Mouse (Mus musculus) adrenal gland, postnatal 36 days (tissue): ENCODE measurements around the gene Sox5. TPM values are rescaled to one million over a fixed set of nuclear protein-coding genes. Genes with fewer than 3 reads are reported as not detected.

ENCODE experiments used
- DNase-seq, 2 experiments: peaks; one replicate each; pipeline ENCODE4 v3.0.0; 2021; ENCODE audit warnings: mixed read lengths in 1 of 2
- total RNA-seq, 2 experiments: library from RNA; stranded (reverse); gene quantifications; 2 replicates each; pipeline ENCODE4 v1.2.3; 2021

Gene Sox5
- total RNA-seq, 2 experiments from 2014 or later = 9.5 to 29.2 TPM

DNA sequence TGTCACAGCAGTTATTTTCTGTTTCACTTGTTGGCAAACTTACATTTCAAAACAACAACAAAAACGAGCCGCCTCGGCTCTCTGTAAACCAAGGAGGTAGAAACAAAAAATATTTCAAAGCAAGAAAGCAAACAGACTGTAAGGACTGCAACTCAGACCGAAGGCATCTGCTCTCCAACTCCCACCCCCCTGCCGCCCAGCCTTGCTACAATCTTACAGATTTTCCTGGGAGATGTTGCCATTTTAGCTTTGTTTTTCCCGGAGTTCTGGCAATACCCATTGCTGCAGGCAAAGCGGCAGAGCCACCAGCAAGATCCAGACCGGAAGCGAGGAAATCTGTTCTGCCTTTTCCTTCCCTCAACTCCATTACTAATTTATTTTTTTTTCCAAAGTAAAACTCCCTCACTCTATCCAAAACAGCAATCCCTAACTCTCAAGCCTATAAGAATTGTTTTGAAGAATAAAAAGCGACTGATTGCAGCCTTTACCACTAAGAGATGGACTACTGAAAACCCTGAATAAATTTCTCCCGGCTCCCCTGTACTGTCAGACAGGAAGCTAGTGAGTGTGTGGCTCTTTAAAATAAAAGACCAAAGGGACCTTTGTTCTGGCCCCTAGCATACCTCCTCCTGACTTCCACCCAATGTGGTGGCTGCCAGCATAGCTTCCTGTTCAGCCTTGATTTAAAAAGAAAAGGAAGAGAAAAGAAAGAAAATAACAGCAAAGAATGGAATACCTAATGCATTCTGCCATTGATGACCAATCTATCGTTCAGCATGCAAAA, 600.5 kb downstream of the Sox5 start:
- peak in 1 of 2 experiments; percentile 7 for DNase-seq

DNA sequence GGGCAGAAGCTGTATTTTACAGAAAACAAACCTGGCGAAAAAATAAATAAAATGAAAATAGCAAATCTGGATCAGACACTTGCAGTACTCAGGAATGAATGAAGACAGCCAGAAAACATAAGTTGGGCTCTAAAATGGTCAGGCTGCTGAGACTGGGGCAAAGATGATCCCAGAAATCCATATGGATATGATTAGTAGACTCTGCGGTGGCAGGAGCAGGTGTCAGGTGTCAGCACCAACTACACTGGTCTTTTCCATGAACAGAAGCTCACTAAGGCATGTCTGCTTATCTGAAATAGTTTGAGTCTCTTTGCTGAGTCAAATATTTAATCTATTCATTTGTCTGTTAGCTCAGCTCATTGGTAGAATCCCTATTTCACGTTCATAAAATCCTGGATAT, 602.7 kb downstream of the Sox5 start:
- DNase-seq = no peak

DNA sequence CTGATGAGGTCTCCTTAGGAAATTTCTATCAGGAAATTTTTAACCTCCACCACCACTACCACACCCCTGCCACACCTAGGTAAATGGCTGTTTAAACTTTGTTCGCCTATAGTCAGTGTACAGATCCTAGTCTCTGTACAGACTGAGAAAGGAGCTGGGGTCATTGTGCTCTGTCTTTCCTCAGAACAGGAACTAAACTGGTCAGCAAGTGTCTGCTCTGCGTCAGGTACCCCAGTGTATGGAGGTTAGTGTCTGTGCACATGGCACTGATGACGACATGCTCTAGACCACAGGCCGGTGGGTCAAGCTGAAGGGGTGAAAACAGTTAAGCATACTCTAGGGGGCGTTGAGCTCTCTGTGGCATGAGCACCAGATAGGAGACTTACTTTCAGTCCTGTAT, 605.1 kb downstream of the Sox5 start:
- no peak for DNase-seq

DNA sequence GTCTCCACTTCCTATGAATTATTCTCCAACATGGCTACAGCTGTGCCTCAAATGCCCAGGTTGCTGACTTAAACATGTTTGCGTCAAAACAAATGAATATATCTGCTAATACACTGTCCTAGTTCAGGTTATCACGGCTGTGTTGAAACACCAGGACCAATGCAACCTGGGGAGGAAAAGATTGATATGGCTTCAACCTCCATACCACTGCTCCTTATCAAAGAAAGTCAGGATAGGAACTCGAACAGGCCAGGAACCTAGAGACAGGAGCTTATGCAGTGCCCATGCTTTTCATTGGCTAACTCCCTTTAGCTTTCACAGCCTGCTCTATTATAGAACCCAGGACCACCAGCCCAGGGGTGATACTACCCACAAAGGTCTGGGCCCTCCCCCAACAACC, 606.2 kb downstream of the Sox5 start:
- DNase-seq = no peak

DNA sequence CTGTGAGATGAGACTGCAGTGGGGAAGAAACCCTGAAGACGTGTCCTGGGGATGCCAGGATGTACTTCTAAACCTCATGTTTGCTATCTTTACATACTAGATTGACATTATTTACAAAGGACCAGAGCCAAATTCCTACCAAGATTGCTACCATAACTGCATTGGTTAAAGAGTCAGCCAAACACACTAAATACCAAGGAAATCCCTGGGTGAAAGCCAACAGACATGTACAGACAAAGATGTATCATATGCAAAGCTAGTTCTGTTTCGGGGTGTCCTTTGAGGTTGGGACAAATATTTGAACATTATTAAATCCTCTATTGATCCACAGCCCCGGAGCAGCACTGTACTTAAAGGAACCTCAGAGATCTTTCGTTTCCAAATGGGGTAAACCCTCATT, 611.2 kb downstream of the Sox5 start:
- no peak for DNase-seq

DNA sequence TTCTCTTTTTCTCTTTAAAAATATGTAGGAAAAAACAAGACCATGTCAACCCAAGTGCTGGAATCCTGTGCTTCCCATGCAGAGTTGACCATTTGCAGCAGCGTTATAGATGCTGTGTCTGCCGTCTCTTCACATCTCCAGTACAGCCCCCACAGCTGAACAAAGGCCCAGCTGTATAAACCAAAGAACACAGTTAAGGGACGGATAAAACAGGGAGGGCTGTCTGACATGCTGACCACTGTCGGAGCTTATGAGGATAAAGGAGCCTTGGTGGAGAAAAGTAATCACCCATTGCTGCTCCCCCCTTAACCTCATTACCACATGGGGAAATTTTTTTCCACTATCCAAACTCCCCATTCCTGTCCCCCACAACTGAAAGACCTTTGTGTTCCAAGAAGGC, 612.0 kb downstream of the Sox5 start:
- DNase-seq = no peak

DNA sequence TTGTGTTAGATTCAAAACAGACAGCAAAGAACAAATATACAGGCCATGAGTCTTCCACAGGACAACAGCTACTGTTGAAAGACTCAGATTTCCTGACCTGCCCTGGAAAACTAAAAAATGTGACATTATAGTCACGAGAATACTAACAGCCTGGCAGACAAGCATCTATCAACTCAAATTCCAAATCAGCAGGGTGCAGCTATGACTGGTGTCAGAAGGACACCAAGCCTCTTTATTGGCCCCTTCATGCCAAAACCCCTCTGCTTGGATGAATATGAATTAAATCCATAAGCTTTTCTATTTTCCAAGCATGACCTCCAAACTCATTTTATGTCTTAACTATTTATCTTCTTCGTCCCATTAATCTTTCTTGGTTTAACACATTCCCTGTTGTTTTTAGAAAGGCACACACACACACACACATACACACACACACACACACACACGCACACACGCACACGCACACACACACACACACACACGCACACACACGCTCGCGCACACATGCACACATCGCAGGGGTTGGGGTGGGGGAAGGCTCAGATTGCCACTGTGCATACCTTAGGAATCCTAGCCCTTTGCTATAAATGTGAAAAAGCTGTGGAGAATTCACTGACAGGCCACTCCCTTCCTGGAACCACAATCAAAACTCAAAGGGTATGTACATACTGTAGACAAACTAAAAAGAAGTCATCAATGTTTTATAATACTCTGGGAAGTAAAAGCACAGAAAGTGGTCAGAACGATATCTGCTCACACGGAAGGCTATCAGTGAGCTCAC, 612.9 kb downstream of the Sox5 start:
- no peak for DNase-seq

DNA sequence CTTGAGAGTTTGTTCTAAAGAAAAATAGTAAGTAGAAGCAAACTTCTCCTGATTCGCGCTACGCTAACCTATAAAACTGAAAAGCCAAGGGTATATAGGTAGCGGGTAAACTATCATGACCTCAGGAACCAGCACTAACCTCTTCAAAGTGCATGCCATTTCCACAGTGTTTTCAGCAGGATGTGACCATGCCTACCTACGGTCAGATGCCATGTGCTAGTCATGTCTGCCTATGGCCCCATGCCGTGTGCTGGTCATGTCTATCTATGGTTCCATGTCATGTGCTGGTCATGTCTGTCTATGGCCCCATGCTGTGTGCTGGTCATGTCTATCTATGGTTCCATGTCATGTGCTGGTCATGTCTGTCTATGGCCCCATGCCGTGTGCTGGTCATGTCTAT, 614.7 kb downstream of the Sox5 start:
- DNase-seq = no peak

DNA sequence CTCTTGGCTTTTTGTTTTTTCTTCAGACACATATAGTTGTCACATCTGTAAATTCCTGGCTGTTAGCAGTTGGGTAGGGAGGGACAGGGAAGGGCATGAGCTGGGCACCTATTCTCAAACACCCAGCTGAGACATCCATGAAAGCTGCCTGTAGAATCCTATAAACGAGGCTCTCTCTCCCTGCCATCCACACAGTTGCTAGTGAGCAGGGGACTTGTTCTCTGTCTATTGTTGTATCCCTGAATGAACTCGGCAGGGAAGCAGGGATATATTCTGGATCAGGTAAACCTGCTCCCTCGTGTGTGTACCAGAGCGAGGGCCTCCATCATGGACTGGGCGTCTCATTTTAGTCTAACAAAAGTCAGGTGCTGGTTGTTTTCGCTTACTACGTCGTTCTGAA, 615.1 kb downstream of the Sox5 start:
- no peak for DNase-seq

DNA sequence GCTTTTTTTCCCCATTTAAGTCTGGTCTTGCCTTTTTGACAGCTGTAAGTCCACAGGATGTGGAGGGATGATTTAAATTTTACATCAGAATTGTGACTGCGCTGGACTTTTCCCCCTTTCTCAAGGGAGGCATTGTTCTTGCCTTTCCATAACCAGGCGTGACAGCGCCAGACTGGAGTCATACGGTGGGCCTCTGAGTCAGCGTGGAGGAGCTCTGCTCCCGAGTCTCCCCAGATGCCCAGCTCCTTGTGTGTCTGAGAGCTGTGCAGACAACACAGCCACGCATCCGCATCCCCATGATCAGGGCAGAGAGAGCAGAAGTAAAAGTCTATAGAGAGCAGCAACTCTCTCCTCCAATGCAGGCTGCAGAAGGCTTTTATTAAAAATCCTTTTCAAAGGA, 615.7 kb downstream of the Sox5 start:
- DNase-seq = peak; percentile 1 to 7

DNA sequence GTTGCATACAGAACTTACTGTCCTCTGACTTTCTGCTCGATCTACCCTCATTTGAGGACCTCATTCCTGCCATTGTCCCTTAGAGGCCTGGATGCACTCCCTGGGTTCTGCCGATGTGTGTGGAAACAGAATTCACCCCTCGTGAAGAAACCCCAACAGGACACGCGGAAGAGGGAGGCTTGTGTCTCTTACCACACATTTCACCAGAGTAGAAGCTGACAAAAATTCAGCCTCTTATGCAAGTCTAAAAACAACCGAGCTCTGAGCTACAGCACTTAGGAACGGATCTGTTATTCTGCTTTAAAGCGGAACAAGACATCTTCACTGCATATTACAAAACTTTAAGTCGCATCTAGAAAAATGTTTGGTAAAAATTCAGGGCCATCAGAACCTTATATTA, 618.3 kb downstream of the Sox5 start:
- no peak for DNase-seq

DNA sequence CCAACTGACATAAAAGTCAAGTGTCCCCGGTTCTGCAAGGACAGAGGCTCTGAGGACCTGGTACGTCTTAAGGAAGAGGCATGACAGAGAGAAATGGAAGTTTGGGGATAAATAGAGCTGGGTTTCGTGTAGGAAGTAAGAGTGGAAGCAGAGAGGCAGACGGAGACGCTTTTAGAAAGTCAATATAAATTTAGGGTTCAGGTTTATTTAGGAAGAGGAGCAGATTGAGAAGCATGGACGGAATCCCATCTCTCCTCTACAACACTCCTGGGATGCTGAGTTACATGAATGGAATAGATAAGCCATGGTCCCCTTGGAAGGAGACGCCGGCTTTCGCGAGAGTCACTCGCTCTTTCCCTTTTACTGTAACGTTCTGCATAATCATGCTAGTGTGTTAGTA, 623.1 kb downstream of the Sox5 start:
- DNase-seq = no peak

DNA sequence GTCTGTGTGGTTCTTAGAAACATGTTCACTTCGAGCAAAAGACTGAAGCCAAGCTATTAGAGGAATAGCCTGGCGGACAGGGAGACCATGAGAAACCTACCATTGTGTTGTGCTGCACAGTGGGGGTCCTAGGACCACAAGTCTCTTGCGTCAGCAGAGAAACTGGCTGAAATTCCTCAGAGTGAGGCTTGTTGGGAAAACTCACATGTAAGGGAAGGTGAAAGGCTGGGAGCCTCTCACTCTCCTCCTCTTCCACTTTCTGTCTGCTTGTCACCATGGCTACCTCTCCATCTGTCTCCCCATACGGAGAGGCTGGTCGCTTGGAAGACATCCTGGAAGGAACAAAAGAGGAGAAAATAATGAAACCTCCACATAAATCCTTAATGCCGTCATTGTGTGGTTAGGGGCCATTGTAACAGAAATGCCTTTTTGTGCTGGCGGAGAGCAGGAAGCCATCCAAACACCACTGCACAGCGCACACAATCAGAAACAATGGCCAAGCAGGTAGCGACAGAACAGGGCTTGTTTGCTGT, 626.8 kb downstream of the Sox5 start:
- no peak for DNase-seq

DNA sequence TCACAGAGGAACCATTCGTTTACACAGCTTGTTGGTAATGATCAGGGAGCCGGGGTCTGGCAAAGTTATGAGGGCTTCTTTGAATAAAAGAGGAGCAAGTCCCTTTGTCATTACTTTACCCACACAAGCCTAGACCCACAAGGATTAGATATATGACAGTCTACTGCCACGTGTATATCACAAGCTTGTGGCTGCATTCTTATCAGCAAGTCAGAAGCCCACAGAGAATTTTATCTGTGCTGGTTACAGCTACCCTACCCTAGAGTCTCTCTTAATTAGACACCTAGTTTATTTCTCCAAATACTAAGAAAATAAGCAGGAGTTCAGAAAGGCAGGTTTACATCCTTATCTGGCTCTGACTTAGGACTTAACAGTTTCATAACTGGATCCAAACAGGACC, 629.8 kb downstream of the Sox5 start:
- no peak for DNase-seq

DNA sequence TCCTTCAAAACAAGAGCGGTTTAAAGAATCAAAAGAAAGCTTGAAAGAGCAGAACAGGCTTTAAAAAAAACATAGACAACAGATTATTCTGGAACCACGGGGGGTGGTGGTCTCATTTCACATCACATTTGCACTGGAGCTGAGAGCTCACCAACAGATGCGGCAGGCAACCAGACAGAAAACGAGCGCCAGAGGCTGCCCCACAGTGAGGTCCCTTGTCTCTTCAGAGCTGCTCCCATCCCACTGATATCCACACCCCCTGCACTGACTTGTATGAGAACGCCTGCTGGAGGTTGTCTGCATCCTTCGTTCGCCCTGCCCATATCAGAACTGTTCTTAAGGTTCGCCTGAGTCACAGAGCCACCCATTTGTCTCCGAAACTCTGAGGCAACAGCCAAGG, 630.7 kb downstream of the Sox5 start:
- DNase-seq = peak; percentile 19 to 25

DNA sequence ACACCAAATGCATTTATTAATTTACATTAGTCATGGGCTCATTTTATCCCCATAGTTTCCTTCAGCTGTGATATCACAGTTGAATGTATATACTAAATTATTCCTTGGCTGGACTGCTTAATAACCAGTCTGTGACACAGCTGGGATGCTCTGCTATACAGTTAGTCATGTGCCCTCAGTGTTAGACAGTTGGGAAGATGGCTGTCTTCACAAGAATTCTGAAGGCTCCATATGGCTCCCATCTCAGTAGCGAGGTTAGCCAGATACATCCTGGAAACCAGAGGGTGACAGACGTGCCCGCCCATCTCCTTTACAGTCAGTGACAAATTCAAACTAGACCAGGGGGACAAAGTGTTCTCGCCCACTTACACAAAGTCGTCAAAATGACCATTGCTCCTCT, 644.4 kb downstream of the Sox5 start:
- no peak for DNase-seq

DNA sequence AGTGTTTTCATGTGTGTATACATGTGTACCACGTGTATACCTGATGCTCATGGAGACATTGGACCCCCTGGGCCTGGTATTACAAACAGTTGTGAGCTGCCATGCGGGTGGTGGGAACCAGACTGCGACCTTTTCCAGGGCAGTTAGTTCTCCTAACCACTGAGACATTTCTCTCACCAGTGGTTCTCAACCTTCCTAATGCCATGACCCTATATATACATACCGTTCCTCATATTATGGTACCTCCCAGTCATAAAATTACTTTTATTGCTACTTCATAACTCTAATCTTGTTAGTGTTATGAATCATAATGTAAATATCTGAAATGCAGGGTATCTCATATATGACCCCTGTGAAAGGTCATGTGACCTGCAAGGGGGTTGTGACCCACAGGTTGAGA, 644.9 kb downstream of the Sox5 start:
- no peak for DNase-seq

DNA sequence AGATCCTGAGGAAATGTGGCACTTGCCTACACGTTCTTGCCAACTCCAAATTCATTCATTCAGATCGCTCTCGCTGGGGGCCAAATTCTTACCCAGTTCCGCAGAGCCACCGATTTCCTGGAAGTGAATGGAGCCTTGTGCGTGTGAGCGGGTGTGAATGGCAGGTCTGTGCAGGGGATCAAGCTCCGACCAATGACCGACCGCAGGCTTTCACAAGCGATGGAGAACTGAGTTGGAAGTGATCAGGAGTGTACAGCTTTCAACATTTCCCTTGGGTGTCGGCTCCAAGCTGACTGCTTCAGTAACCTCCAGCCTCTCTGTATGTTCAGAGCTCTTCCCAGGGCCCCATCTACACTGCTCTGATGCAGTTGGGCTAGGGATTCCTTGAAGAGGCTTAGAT, 651.9 kb downstream of the Sox5 start:
- DNase-seq = no peak

DNA sequence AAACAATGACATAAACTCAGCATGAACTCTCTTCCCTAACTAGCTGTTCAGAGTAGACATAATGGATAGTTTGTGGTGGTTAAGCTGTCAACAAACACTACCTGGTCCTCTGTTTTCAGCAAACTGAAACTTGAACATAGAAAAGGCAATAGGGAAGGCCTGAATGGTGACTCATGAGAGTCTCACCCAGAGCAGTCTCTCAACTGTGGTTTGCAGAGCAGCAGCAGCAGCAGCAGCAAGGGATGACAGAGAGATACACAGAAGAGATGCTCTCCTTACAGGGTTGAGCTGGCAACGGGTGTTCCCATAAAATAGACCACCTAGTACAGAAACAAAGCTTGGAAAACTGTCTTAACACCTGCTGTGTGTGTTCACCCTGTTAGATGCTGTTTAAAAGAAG, 661.8 kb downstream of the Sox5 start:
- DNase-seq = no peak

DNA sequence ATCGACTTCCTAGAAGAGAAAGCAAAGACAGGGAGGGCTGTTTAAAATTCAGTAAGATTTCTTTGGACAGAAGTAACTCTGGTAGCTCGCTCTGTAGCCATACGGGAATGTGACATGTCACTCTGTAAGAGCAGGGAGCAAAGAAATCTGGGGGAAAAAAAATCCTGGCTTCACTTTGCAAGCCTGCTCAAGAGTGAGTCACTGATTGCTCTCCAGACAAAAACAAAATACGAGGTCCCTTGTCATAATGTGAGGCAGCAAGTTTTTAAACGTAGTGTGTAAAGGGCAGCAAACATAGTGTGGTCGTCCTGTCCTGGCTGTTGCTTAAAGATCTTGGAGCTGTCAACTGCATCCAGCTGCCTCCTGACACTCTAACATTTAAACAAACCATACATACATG, 665.1 kb downstream of the Sox5 start:
- peak in 1 of 2 experiments; percentile 15 for DNase-seq

DNA sequence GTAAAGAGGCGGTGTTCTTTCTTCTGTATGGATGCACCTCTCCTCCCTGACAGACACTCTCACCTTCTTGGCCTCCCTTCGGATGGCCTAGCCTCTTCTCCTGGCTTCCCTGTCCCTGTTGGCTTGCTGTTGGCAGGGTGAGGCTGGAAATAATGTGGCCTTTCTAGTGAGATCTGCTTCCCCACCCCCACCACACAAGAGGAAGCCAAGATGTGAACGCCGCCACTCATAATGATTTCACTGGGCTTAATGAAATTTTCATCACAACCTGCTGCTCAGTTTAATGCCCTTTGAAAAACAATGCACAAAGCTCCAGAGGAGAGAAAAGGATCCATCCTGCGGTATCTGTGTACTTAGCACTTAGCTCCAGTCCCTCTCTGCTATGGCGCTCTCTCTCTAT, 670.2 kb downstream of the Sox5 start:
- no peak for DNase-seq

DNA sequence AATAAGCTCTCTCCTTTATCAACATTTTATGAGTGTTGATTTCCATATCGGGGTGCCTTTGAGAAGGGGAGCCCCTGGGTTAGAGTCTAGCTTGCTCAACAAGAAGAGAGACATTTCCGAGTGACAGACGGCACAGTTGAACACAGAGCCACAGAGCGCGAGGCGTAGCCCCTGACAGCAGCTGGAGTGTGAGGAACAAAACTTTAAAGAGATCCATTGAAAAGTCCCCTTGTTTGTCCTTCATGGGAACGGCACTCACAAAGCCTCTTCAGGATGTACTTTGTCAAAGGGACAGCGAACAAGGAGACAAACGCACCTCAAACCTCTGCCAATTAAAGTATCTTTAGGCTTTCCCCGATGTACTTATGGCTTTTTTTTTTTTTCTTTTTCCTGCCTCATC, 674.9 kb downstream of the Sox5 start:
- DNase-seq = no peak

DNA sequence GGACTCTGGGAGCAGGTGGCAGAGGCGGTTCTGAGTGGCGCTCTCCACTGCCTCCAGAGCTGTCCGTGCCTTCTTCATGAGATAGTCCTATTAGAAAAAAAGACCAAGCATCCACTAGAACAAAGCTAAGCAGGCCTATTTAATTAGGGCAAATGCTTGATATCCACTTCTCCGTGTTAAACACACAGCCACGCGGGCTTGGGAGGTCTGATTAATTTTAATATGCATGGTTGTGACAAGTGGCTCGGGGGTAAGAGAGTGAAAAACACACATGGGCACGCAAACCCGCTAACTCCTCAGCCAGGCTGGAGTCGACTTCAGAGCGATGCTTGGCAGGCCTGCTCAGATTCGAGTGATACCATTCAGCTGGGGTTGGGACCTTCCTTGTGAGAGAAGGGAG, 676.1 kb downstream of the Sox5 start:
- no peak for DNase-seq

DNA sequence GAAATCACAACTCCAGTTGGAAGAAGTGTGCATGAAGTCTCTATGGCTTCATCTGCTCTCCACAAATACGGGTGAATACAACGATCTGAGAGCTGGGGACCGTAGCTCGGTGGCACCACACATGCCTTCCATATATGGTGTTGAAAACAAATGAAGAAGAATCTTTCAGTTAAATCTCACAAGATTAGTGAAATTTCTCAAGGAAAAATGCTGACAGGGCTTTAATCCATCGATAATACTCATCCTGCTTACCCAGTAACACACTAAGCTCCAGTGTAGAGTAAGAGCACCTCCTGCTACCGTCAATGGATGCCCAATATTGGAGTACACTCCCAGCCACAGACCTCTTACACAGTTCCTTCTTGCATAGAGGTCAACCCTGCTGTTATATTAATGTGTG, 678.2 kb downstream of the Sox5 start:
- no peak for DNase-seq
